21 mouse cellular contexts compared by ENCODE assay signal in genomic region chr4:72800014-72800786, GRCm38 (mm10). TPM values are rescaled to one million over a fixed set of nuclear protein-coding genes. Genes with fewer than 3 reads are reported as not detected.
DNase-seq lines count a peak whose midpoint lies in the region; ATAC-seq and TF ChIP-seq lines count a peak whose summit lies in the region.
"Had no signal": no experiment of that assay in that cellular context is flagged by ENCODE, and none has a peak within 500 bp of the region (broad histone marks: within the 10 kb centered on the region; RNA-seq: fewer than 3 reads in every experiment).

No protein-coding gene starts in this region.

- H3K4me2 ChIP-seq in limb, embryonic 11.5 days (ENCODE audit: low read depth, severe bottlenecking), result no peak overlapping the region
- H3K4me2 ChIP-seq in hindbrain, embryonic 12.5 days (replicated peaks), result no peak overlapping the region
- H3K4me2 ChIP-seq in midbrain, embryonic 15.5 days, result no peak overlapping the region
- H3K4me2 ChIP-seq: liver, embryonic 15.5 days had no signal

- no peaks in the 10 kb centered on the region for H3K9me3 ChIP-seq in limb, embryonic 11.5 days (ENCODE audit: control insufficient read depth, low read length)
- no peaks in the 10 kb centered on the region for H3K9me3 ChIP-seq in limb, embryonic 10.5 days (replicated peaks)
- H3K9me3 ChIP-seq in hindbrain, embryonic 12.5 days (replicated peaks), result no peaks in the 10 kb centered on the region
- no peaks in the 10 kb centered on the region for H3K9me3 ChIP-seq in midbrain, embryonic 15.5 days
- H3K9me3 ChIP-seq: liver, embryonic 15.5 days had no signal

- no peak overlapping the region for H3K4me3 ChIP-seq in limb, embryonic 11.5 days (ENCODE audit: low read depth, low read length)
- no peak overlapping the region for H3K4me3 ChIP-seq in limb, embryonic 10.5 days
- H3K4me3 ChIP-seq in hindbrain, embryonic 12.5 days, result no peak overlapping the region
- no peak overlapping the region for H3K4me3 ChIP-seq in midbrain, embryonic 15.5 days
- no peak overlapping the region for H3K4me3 ChIP-seq in kidney, adult 2 months (ENCODE audit: insufficient read depth, low read depth, low read length)
- H3K4me3 ChIP-seq: erythroblast, embryonic 14.5 days; gastrocnemius, adult 2 months; liver, embryonic 15.5 days had no signal

- H3K9ac ChIP-seq in limb, embryonic 11.5 days (ENCODE audit: low read length), result no peak overlapping the region
- no peak overlapping the region for H3K9ac ChIP-seq in hindbrain, embryonic 12.5 days
- no peak overlapping the region for H3K9ac ChIP-seq in midbrain, embryonic 15.5 days
- H3K9ac ChIP-seq: liver, embryonic 15.5 days had no signal

- H3K36me3 ChIP-seq in limb, embryonic 11.5 days (ENCODE audit: control insufficient read depth, insufficient read depth, low read length), result no peaks in the 10 kb centered on the region
- no peaks in the 10 kb centered on the region for H3K36me3 ChIP-seq in limb, embryonic 10.5 days
- H3K36me3 ChIP-seq in hindbrain, embryonic 12.5 days, result no peaks in the 10 kb centered on the region
- no peaks in the 10 kb centered on the region for H3K36me3 ChIP-seq in midbrain, embryonic 15.5 days (replicated peaks)
- H3K36me3 ChIP-seq in kidney, adult 2 months (ENCODE audit: control insufficient read depth, insufficient read depth, low read length), result no peaks in the 10 kb centered on the region
- H3K36me3 ChIP-seq: liver, embryonic 15.5 days had no signal

- TF ChIP-seq CTCF in kidney, adult 2 months (conservative IDR thresholded peaks at IDR 0.05; ENCODE audit: insufficient read depth, insufficient read length, low read depth, low read length), result no peak

- no peak for TF ChIP-seq POLR2A in kidney, adult 2 months (IDR thresholded peaks at IDR 0.05; ENCODE audit: low read depth, low read length)

- no peak overlapping the region for H3K27ac ChIP-seq in limb, embryonic 11.5 days (replicated peaks; ENCODE audit: low read depth, low read length)
- no peak overlapping the region for H3K27ac ChIP-seq in limb, embryonic 10.5 days
- no peak overlapping the region for H3K27ac ChIP-seq in hindbrain, embryonic 12.5 days
- no peak overlapping the region for H3K27ac ChIP-seq in midbrain, embryonic 15.5 days
- H3K27ac ChIP-seq in kidney, adult 2 months (ENCODE audit: insufficient read depth, low read depth, low read length), result no peak overlapping the region
- H3K27ac ChIP-seq: gastrocnemius, adult 2 months; liver, embryonic 15.5 days had no signal

- ATAC-seq in limb, embryonic 11.5 days (ENCODE audit: insufficient number of reproducible peaks, low FRiP score, low TSS enrichment, low read depth), result peak; percentile 31; the same call in 1 of the 2 replicates
- peak; percentile 86 for ATAC-seq in hindbrain, embryonic 12.5 days (ENCODE audit: low FRiP score)
- ATAC-seq in midbrain, embryonic 15.5 days (replicated peaks), result peak; percentile 93
- ATAC-seq in megakaryocyte, adult 5-6 weeks (ENCODE audit: poor library complexity, severe bottlenecking), result no peak

- no peaks in the 10 kb centered on the region for H3K27me3 ChIP-seq in limb, embryonic 11.5 days (ENCODE audit: control insufficient read depth, insufficient read depth, low read length)
- H3K27me3 ChIP-seq in limb, embryonic 10.5 days (ENCODE audit: low read depth, poor library complexity, severe bottlenecking), result no peaks in the 10 kb centered on the region
- no peaks in the 10 kb centered on the region for H3K27me3 ChIP-seq in hindbrain, embryonic 12.5 days
- no peaks in the 10 kb centered on the region for H3K27me3 ChIP-seq in midbrain, embryonic 15.5 days (replicated peaks)
- no peaks in the 10 kb centered on the region for H3K27me3 ChIP-seq in kidney, adult 2 months (replicated peaks; ENCODE audit: control insufficient read depth, insufficient read depth, low read length)
- H3K27me3 ChIP-seq: liver, embryonic 15.5 days had no signal

- 68% methylated on average over 2 of the region's 2 CpGs for WGBS in limb, embryonic 11.5 days
- WGBS in limb, embryonic 10.5 days, result 69% methylated on average over 2 of the region's 2 CpGs
- 66% methylated on average over 2 of the region's 2 CpGs for WGBS in hindbrain, embryonic 12.5 days
- WGBS in midbrain, embryonic 15.5 days, result 57% methylated on average over 2 of the region's 2 CpGs
- 72% methylated on average over 2 of the region's 2 CpGs for WGBS in kidney, adult 2 months

- no peaks in the 10 kb centered on the region for H3K4me1 ChIP-seq in limb, embryonic 11.5 days (ENCODE audit: control insufficient read depth, insufficient read depth, low read length)
- H3K4me1 ChIP-seq in limb, embryonic 10.5 days, result no peaks in the 10 kb centered on the region
- H3K4me1 ChIP-seq in hindbrain, embryonic 12.5 days, result no peaks in the 10 kb centered on the region
- H3K4me1 ChIP-seq in midbrain, embryonic 15.5 days, result no peaks in the 10 kb centered on the region
- H3K4me1 ChIP-seq in kidney, adult 2 months (ENCODE audit: control insufficient read depth, insufficient read depth, low read length), result no peaks in the 10 kb centered on the region
- H3K4me1 ChIP-seq: liver, embryonic 15.5 days had no signal

- DNase-seq in limb, embryonic 11.5 days (ENCODE audit: low spot score), result no peak
- DNase-seq in limb, embryonic 10.5 days (ENCODE audit: low spot score), result no peak
- DNase-seq in embryo, embryonic 11.5 days (ENCODE audit: low read depth, low spot score), result peak; percentile 9
- no peak for DNase-seq in kidney, adult 2 months
- DNase-seq in urinary bladder, postnatal 4 days (ENCODE audit: low spot score in 2 of 2), result no peak
- DNase-seq: cerebellum, adult 11 months; gastrocnemius, adult 2 months; kidney, adult 9 months; lung, postnatal 36 days; thymus, postnatal 4 days had no signal

RNA-seq across cellular contexts. Expression of gene Aldoart1, which starts 52.2 kb away (rescaled TPM):
- polyA plus RNA-seq in limb, embryonic 11.5 days (2014; fragmentation: Nextera tagmentation; extraction: Ambion mirVana), result not detected in 2 replicates
- polyA plus RNA-seq in limb, embryonic 10.5 days (2016; fragmentation: Nextera tagmentation; extraction: Ambion mirVana), result 0.08 and 0.13 TPM in 2 replicates
- polyA plus RNA-seq in hindbrain, embryonic 12.5 days (2016; fragmentation: Nextera tagmentation; extraction: Ambion mirVana), result not detected in 2 replicates
- not detected in 2 replicates for polyA plus RNA-seq in midbrain, embryonic 15.5 days (2015; fragmentation: Nextera tagmentation; extraction: Ambion mirVana)
- 0.09 TPM in 1 of 2 replicates, not detected in the other for total RNA-seq in megakaryocyte, adult 5-6 weeks (2015)
- total RNA-seq in megakaryocyte, adult 5-6 weeks (2017), result not detected in 2 replicates
- polyA plus RNA-seq in kidney, adult 2 months (2012; rRNA removed), result 0.12 and 0.16 TPM in 2 replicates
- total RNA-seq: adrenal gland, postnatal 4 days; heart, adult 8-10 months; hematopoietic stem cell, adult 5-6 weeks; layer of hippocampus, adult 18-20 months; left cerebral cortex, postnatal 14 days had no signal
- polyA plus RNA-seq: erythroblast, embryonic 14.5 days; liver, embryonic 15.5 days; spleen, adult 2 months had no signal
